Comparison of ENCODE assay signal across 8 mouse cellular contexts in genomic region chr10:94688420-94689175, GRCm38 (mm10). TPM values are rescaled to one million over a fixed set of nuclear protein-coding genes. Genes with fewer than 3 reads are reported as not detected.
DNase-seq lines count a peak whose midpoint lies in the region; ATAC-seq and TF ChIP-seq lines count a peak whose summit lies in the region.

Gene Cep83, plus strand, starts transcription at chr10:94688654.

- DNase-seq in MEL-GATA-1-ER (ENCODE audit: extremely low read depth, low read depth), result peak; percentile 61
- DNase-seq in cerebellum, adult 2 months, result peak; percentile 96
- peak; percentile 93 for DNase-seq in forebrain, postnatal 0 days
- peak; percentile 96 for DNase-seq in heart, postnatal 4 days
- peak; percentile 82 to 86 for DNase-seq in layer of hippocampus, adult 8-10 months (ENCODE audit: low spot score in 2 of 2)
- peak; percentile 98 for DNase-seq in lung, embryonic 14.5 days
- peak; percentile 93 for DNase-seq in testis, postnatal 14 days (ENCODE audit: low spot score)

- H3K36me3 ChIP-seq in forebrain, postnatal 0 days (ENCODE audit: insufficient read depth), result no peaks in the 10 kb centered on the region
- H3K36me3 ChIP-seq in lung, embryonic 14.5 days (ENCODE audit: insufficient read depth), result no peaks in the 10 kb centered on the region

- H3K27me3 ChIP-seq in cerebellum, adult 2 months (ENCODE audit: control insufficient read depth, insufficient read depth, low read length), result no peaks in the 10 kb centered on the region
- H3K27me3 ChIP-seq in forebrain, postnatal 0 days (ENCODE audit: insufficient read depth, low read length), result no peaks in the 10 kb centered on the region
- no peaks in the 10 kb centered on the region for H3K27me3 ChIP-seq in lung, embryonic 14.5 days (ENCODE audit: insufficient read depth, low read length)

- H3K9ac ChIP-seq in forebrain, postnatal 0 days, result peak within 1 kb of the TSS; percentile 78
- peak within 1 kb of the TSS; percentile 99 for H3K9ac ChIP-seq in lung, embryonic 14.5 days

- TF ChIP-seq POLR2A in cerebellum, adult 2 months (IDR thresholded peaks at IDR 0.05; ENCODE audit: borderline replicate concordance, insufficient read depth, low read length), result peak; percentile 90

- H3K9me3 ChIP-seq in forebrain, postnatal 0 days (ENCODE audit: low read length), result no peaks in the 10 kb centered on the region
- no peaks in the 10 kb centered on the region for H3K9me3 ChIP-seq in lung, embryonic 14.5 days (ENCODE audit: low read depth, low read length)

- TF ChIP-seq CTCF in cerebellum, adult 2 months (IDR thresholded peaks at IDR 0.05; ENCODE audit: borderline replicate concordance, insufficient read depth, low read depth, low read length), result no peak
- TF ChIP-seq CTCF in forebrain, postnatal 0 days (IDR thresholded peaks at IDR 0.05; ENCODE audit: low read depth), result no peak
- no peak for TF ChIP-seq CTCF in lung, embryonic 14.5 days (IDR thresholded peaks at IDR 0.05; ENCODE audit: low read depth)

- under 1% methylated on average over 86 of the region's 86 CpGs for WGBS in cerebellum, adult 2 months
- 3% methylated on average over 79 of the region's 86 CpGs for WGBS in forebrain, postnatal 0 days
- under 1% methylated on average over 85 of the region's 86 CpGs for WGBS in lung, embryonic 14.5 days

- ATAC-seq in forebrain, postnatal 0 days, result peak; percentile 97
- peak; percentile 98 for ATAC-seq in lung, embryonic 14.5 days (ENCODE audit: insufficient read depth)
- ATAC-seq in neutrophil, adult 5-6 weeks (ENCODE audit: extremely low read depth, insufficient number of reproducible peaks, low FRiP score, poor library complexity, severe bottlenecking), result peak; percentile 90

- H3K4me2 ChIP-seq in forebrain, postnatal 0 days (ENCODE audit: low read depth), result peak within 1 kb of the TSS; percentile 90
- H3K4me2 ChIP-seq in lung, embryonic 14.5 days, result peak within 1 kb of the TSS; percentile 89

- H3K27ac ChIP-seq in cerebellum, adult 2 months (ENCODE audit: insufficient read depth, low read length), result peak within 1 kb of the TSS; percentile 83
- peak within 1 kb of the TSS; percentile 82 for H3K27ac ChIP-seq in forebrain, postnatal 0 days (ENCODE audit: low read depth, low read length)
- peak within 1 kb of the TSS; percentile 93 for H3K27ac ChIP-seq in lung, embryonic 14.5 days (ENCODE audit: low read depth)

- peaks cover 2% of the 10 kb centered on the region; the same call in 1 of the 2 replicates for H3K4me1 ChIP-seq in cerebellum, adult 2 months (ENCODE audit: control insufficient read depth, insufficient read depth, low read length)
- H3K4me1 ChIP-seq in forebrain, postnatal 0 days (ENCODE audit: insufficient read depth), result peaks cover 13% of the 10 kb centered on the region; the same call in 1 of the 2 replicates
- H3K4me1 ChIP-seq in lung, embryonic 14.5 days (ENCODE audit: insufficient read depth), result 0 out of 2 replicates have a peak, but pooled peaks cover 5% of the 10 kb centered on the region

- H3K4me3 ChIP-seq in cerebellum, adult 2 months (replicated peaks; ENCODE audit: insufficient read depth, low read depth, low read length), result peak within 1 kb of the TSS; percentile 77
- H3K4me3 ChIP-seq in forebrain, postnatal 0 days (ENCODE audit: low read depth, low read length), result peak within 1 kb of the TSS; percentile 96
- peak within 1 kb of the TSS; percentile 84 for H3K4me3 ChIP-seq in lung, embryonic 14.5 days (ENCODE audit: low read depth, low read length)

RNA-seq across cellular contexts. Expression of gene Cep83, which starts in this region (rescaled TPM):
- 26.0 and 26.7 TPM in 2 replicates for polyA plus RNA-seq in cerebellum, adult 2 months (2012; rRNA removed)
- total RNA-seq in forebrain, postnatal 0 days (2014; rRNA removed), result 24.4 and 28.4 TPM in 2 replicates
- polyA plus RNA-seq in forebrain, postnatal 0 days (2015; fragmentation: Nextera tagmentation; extraction: Ambion mirVana), result 15.2 and 17.9 TPM in 2 replicates
- 10 to 100 TPM; 26.4 to 26.9 TPM for total RNA-seq in heart, postnatal 4 days (2021)
- 10 to 100 TPM; 30.7 to 34.9 (median 31.8) TPM for total RNA-seq in layer of hippocampus, adult 8-10 months (2022)
- 24.2 and 24.7 TPM in 2 replicates for polyA plus RNA-seq in lung, embryonic 14.5 days (2014; fragmentation: Nextera tagmentation; extraction: Ambion mirVana)
- total RNA-seq in neutrophil, adult 5-6 weeks (2017), result 49.7 and 56.2 TPM in 2 replicates

Comparison
In these comparisons a context has a peak if more than half of its experiments do, and no peak if none do; other contexts are left out.
1. Peak in every context shown above with its lines: DNase-seq, ATAC-seq, H3K4me3 ChIP-seq and H3K27ac ChIP-seq.